Mouse (Mus musculus) cerebellum, postnatal 36 days (tissue): Measurements from ENCODE around the gene Duox2.
A peak's percentile ranks its signal among the peaks of the same experiment; 100 is the strongest.
"Not testable (repeated sequence)": the region's sequence is repeated elsewhere in the genome, so short reads cannot be mapped to it uniquely, and the experiment has no call there.

ENCODE experiments used
- DNase-seq, 2 experiments: peaks; one replicate each; pipeline ENCODE4 v3.0.0; 2021 to 2022; ENCODE audit warnings: mixed read lengths in 2 of 2

The Duox2 gene

DNA sequence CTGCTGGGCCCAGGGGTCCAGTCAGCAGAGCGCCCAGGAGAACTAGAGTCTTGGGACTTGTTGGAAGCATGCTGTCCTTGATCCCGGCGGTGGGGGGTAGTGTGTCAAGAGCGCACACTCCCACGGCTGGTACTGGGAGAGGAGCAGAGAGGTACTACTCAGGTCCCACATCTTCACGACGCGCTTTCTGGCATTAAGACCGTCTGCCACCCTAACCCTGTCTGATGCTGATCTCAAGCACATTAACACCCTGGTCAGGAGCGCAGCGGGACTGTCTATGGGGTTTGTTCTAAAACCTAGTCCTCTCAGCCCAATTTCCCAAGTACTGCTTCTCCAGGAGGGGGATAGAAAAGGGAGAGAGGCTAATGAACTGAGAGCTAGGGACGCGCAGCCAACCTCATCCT, at the start of gene Duox2:
Gene Duox2, minus strand, starts transcription at position 354 of the 404 bp plus-strand sequence.
- DNase-seq, result no peak

DNA sequence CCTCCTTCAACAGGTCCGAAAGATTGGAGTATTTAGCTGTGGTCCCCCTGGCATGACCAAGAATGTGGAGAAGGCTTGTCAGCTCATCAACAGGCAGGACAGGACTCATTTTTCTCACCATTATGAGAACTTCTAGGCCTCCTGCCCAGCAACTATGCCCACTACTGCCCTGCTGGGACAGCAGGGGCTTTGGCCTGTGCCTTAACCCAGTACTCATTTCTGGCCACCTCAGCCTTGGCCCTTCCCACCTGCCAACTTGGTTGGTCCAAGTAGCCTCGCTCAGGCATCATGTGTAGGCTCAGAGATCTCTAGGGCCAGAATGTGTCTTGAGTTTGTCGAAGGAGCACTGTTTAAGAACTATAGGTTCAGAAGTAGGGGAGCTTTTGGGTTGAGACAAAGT, 49.0 kb upstream of the Duox2 start:
- DNase-seq, result peak in 1 of 2 experiments; percentile 23

DNA sequence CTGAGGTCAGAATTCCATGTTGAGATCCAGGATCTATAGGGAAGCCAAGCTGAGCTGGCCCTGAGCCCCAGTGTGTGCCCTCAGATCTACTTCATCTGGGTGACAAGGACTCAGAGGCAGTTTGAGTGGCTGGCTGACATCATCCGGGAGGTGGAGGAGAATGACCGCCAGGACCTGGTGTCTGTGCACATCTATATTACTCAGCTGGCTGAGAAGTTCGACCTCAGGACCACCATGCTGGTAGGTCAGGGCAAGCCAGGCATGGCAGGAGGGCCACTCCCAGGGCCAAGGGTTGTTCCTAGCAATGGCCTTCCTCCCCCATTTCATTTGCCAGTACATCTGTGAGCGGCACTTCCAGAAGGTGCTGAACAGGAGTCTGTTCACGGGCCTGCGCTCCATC, 47.9 kb upstream of the Duox2 start:
- peak; percentile 17 to 31 for DNase-seq

DNA sequence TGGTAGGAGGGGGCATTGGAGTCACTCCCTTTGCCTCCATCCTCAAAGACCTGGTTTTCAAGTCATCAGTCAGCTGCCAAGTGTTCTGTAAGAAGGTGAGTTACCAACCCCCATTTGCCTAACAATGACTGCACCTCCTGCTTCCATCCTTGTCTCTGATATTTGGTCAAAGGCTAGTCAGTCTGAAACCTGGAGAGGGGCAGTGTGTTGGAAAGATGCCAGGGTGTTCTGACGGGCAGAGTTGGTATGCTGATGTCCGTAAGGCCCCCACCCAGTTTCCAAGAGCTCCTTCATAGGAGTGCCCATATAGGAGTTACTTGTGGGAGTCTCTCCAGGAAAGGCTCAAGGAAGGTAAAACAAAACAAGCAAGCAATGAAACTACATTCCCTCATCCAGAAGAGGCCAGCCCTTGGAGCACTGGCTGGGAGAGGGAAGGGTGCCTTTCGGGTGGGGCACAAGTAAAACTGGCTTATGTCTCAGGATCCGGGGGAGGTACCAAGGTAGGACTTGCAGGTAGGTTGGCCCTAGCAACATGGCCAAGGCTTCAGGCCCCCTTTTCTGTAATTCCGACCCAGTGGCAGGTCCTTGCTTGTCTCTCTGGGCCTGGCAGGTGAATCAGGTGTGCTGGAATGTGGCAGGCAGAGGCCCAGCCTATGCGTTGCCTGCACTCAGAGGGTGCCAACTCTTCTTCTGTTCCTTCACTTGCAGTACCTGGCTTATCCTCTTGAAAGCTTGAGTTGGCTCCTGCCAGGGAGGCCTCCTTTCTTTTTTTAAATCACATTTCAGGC, 47.1 kb upstream of the Duox2 start:
- peak; percentile 27 to 29 for DNase-seq

DNA sequence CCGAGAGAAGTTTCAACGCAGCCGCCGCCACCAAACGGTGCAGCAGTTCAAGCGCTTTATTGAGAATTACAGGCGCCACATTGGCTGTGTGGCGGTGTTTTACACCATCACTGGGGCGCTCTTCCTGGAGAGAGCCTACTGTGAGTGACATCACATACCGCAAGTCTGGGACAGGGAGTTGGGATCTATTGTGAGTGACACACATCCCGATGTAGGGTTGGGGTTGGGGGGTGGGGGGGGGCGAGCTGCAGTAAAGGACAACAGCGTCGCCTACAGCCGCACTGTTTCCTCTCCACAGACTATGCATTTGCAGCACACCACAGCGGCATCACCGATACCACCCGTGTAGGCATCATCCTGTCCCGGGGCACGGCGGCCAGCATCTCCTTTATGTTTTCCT, 39.0 kb upstream of the Duox2 start:
- DNase-seq, result no peak

DNA sequence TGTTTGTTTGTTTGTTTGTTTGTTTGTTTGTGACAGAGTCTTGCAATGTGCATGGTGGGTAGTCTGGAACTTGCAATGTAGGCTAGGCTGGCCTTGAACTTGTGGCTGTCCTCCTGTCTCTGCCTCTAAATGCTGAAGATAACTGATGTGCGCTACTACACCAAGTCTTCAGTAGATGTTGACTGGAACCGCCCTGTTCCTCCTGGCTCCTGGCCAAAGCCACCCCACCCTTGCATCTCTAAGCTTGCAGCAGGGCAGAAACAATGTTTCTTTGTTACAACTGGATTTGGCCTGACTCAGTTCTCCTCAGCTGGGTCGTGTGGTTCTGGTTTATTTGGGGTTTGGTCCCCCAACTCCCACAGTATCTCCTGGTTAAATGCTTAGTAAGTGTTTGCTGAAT, 35.9 kb upstream of the Duox2 start:
- DNase-seq, result no peak

DNA sequence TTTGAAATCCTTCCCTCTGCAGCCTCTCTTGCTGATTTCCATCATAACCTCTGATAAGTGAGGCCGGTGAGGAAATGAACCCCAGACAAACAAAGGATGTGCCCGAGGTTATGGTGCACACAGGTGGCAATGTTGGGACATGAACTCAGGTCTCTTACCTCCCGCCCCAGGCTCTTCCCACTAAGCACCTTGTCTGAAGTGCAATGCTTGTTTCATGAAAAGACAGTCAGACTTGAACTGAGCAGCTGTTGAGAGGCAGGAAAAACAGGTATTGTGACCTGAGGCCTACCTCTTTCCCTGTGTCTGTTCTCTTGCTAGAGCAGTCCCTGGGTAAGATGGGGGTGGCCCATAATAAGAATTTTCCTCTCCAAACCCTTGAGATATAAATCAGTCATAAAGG, 34.0 kb upstream of the Duox2 start:
- DNase-seq, result no peak

DNA sequence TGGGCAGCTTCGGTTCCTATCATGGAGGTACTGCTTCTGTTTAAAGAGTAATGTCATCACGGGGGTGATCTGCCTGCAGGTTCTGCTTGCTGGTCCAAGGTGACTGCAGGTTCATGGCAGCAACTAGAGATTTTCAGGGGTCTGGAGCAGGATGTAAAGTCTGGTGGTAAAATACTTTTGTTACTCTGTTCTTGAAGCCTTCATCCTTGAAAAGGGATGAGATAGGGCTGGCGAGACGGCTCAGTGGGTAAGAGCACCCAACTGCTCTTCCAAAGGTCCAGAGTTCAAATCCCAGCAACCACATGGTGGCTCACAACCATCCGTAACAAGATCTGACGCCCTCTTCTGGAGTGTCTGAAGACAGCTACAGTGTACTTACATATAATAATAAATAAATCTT, 32.1 kb upstream of the Duox2 start:
- not testable (repeated sequence) for DNase-seq

DNA sequence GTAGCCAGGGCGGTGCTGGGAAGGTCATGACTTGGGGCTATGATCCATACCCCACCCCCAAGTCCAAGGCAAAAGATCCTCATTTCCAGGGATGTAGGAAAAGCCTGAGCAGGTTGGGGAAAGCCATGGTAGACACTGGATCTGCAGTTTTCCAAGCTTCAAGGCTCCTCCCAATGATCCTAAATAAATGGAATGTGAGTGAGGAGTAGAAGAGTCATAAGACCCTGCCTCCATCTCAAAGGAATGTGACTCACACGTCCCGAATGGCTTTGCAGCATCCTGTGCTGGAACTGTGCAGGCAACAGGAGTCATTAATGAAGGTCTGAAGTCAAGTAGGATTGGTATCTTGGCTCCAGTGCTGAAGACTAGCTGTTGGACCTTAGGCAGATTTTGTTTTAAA, 29.7 kb upstream of the Duox2 start:
- DNase-seq, result no peak

DNA sequence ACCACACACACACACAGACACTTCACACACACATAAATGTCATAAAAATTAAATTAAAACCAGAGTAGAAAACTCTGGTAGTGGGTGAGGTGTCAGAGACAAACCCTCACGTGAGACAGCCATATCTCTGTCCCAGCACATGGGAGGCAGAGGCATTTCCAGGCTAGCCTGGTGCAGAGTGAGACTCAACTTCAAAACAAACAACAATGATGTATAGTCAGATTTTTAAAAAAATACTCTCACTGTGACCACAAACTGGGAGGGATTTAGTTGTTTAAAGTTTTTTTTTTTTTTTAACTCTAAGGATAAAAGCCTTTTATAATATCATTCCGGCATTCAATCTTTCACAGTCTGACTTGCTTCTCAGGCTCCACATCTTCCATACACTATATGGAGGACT, 27.1 kb upstream of the Duox2 start:
- no peak for DNase-seq

DNA sequence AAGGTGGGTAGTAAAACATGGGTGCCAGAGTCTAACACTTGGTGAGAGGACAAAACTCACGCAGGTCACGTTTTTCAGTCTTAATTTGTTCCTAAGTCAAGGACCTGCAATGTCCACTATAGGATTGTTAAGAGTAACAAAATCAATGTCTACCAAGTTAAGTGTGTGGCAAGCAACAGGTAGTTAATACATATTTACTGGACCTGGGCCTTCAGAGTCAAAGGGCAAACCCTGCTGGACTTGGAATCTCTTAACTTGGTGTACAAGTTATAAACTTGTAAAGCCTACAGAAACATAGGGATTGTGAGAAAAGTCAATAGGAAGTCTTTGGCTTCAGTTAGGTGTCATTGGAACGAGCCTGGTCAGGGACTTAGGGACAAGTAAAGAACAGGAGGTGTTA, 26.3 kb upstream of the Duox2 start:
- no peak for DNase-seq

DNA sequence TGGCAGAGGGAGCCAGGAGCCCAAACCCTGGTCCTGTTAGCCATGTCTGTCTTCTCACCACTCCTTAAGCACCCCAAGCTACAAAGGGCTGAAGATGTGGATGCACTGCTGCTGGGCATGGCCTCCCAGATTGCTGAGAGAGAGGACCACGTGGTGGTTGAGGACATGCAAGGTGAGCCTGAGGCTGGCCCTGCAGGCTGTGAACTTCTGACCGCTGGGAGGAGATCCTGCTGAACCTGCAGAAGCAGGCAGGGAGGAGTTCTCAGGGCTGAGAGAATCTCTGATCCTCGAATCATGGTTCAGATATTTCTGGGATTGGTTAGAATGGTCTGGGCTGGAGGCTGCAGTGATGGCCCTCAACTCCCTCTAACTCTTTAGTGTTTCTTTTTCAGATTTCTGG, 25.7 kb upstream of the Duox2 start:
- no peak for DNase-seq

DNA sequence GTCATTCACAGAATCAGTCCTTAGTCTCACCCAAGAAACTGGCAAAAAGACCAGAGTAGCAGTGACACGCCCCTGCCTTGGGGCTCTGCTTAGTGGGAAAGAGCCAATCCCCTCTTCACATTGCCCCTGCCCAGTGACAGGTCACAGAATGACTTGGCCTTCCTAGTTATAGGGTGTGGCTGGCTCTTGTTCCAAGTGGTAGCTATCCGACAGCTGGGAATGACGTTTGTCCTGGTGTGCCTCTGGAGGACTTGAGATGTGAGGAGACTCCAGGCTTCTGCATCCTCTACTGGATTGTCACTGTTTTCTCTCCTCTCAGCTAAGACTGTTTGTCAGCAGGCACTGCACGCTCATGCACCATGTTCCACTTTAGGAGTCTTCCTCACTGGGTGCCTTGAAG, 19.1 kb upstream of the Duox2 start:
- DNase-seq, result no peak

DNA sequence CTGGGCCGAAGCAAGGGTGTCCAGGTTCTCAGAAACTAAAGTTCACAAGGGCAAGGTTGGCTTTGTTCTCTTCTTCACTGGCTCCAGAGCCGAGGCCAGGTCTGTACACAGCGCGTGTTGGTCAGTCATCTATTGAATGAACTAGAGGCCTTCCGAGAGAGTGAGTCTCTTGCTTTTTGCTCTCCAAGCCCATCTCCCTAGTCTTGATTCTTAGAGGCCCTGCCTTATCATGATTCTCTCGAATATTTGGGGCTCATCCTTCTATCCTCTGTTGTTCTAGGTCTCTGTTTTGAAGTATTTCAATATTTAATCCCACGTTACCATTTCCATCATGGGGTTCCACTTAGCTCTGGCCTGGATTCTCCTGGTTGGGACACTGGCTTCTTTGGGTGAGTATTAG, 17.1 kb upstream of the Duox2 start, which contains the start of gene Duox1:
Gene Duox1, plus strand, starts transcription at position 301 of the 400 bp plus-strand sequence.
- DNase-seq, result no peak

DNA sequence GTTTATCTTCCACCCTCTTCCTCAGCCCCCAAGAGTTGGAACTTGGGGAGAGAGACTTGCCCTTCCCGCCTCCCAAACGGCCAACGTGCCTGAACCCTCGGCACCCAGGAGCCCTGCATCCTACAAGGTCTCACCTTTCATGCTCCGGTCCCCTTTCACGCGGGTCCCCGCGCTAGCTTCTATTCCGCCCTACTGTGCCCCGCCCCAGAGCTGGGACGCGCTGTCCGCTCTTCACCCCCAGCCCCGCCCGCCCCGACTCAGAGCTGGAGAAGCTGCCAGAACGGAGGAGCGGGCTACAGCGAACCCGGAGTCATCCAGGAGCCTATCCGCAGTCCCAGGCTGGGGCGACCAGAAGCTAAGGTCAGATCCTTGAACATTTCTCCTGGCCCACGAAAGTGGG, 15.3 kb upstream of the Duox2 start, which contains the start of gene Duoxa1:
Gene Duoxa1, minus strand, starts transcription at position 195 of the 400 bp plus-strand sequence.
- no peak for DNase-seq

DNA sequence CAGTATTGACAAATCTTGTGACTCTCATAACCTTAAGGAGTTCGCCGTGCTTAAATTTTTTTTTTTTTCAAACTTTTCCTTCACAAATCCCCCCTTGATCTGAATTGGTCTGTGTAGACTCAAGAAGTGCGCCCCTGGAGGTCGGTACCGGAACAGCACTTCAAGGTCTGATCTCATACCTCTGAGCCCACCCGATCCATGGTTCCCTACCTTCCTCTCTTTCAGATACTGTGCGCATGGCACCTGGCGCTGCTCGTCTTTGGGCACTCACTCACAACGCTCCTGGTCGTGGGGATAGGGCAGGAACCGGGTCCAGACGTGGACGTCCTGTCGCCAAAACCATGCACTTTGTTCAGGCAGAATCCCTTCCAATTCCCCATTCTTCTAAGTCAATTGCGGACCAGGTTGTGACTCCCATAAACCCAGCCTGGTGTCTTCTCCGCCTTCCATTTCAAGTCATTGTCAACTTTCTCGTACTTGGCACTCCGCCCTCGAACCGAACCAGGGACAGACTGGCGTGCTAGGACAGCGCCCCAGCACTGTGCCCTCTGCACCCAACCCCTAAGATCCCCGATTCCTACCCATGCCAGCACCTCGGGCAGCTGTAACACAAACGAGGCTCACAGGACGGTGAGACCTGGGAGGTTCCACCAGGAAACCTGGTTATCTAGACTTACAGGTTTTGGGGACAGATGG, 14.6 kb upstream of the Duox2 start:
- DNase-seq, result peak; percentile 69 to 74

DNA sequence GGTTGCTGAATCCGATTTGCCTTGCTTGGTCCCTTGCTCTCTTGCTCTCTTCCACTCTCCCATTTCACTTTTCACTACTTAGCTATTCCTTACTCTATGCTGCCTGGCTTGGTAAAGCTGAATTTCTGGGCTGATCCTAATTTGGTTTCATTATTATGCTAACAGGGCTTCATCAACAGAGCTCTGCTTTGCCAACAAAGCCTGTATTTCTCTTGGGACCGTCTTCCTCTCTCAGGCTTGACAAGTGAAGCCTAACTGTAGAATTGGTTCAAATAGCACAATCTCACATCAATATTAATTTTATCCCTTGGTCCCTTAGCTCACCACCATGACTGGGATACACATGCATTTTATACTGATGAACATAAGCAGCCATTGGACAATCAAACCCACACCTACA, 13.3 kb upstream of the Duox2 start:
- no peak for DNase-seq

DNA sequence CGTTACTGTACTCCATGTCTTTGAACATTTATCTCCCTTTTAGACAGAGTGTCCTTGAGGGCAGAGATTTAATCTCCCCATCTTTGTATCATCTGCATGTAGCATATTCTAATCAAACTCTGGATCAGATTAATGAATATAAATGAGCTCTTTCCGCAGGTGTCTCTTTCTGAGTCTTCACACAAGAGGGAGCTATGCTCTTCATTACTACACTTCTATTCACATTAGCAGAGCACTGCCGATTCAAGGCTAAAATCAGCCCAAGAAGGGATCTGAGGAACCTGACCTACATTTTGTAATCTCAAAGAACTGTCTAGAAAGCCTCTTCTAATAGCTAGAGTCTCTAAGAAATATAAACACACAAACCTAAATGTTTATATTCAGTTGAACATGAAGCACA, 11.4 kb upstream of the Duox2 start:
- DNase-seq, result no peak

DNA sequence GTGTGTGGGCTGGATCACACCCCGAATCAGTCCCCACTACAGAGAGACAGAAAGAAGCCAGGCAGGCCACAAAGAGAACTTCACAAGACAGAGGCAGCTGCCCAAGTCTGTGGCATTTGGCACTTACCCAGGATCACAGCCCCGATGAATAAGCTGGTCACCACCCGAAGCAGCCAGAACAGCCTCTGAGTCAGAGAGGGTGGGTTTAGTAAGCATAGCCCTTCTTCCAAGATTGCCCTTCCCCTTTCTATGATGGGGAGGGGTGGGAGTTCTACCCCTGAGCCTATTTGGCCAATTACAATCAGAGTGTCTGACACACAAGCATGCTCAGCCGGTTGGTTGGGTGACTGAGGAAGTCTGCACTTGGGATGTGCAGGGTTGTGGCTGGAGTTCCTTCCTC, 7.9 kb upstream of the Duox2 start:
- no peak for DNase-seq

DNA sequence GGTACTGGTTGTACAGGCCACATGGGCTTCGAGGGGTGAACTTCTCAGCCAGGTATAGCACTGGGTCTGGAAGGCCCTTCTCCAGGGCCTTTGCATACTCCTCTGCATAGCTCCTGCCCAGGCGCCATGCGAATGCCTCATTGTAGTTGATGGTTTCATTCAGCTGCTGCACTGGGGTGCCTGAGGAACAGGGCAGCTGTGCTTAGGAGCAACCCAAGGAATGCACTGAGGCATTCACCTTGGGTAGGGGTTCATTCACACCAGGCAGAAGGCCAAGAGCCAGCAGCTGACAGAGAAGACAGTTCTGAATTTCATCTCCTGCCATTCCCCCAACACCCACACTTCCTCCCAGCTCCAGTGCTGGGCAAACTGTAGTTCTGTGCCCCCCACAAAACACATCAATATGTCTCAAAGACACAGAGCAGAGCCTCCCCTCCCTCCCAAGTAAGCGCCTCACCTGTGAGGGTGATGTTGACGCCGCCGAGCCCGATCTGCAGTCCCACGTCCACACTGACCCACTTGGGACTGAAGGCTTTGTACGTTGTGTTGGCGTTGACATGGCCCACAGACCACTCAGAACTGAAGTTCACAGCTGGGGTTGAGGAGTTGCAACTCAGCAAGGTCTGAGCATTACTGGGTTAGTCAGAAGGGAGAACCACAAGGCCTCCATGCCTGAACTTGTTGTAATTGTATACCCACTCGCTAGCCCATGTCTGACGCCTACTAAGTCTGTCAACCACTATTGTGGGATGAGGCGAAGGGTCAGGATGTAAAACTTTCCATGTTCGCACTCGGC, 7.0 kb upstream of the Duox2 start:
- DNase-seq, result no peak

DNA sequence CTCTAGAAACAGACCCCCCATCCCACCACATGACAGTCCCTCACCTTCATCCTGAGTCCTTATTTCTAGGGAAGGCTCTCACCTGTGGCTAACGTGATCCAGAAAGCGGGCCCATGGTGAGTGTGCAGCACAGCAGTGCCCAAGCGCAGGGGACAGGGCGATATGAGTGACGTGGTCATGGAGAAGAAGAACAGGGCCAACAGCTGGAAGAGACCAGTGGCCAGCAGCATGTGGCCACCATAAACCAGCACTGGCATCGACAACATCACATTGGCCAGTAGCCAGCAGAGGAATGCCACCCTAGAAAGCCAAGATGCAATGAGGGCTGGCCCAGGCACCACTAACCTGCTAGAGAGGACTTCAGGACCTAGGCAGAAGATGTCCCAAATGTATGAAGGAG, 6.3 kb upstream of the Duox2 start:
- no peak for DNase-seq

DNA sequence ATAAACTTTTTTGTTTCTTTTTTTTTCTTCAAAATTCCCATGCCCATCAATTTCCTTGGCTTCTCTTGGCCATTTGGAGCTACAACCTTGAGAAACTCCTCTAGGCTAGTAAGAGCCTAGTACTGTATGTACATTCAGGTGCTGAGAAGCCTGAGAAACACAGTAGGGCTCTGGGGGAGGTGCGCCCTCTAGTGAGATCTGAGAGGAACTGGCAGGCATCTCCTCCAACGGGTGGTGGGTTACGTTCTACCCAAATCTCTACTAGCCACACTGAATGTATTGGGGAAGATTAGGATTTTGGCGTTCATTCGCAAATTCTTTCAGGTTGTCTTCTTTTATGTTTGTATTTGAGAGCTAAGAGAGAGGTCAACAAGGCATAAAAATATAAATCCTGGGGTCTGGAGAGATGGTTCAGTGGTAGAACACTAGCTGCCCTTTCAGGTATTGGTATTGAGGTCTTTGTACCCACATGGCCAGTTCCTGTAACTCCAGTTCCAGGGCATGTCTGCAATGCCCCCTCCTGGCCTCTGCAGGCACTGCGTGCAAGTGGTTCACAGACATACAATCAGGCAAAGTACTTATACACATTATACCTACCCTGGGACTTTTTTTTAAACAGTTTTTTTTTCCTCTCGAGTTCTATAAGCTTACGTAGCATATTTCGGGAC, 4.5 kb upstream of the Duox2 start:
- peak; percentile 68 to 69 for DNase-seq
